Mouse (Mus musculus) midbrain, embryonic 10.5 days (tissue): ENCODE measurements at regions not wholly inside any gene's neighbourhood (a gene's known extent, or its start where the extent isn't known, plus 50 kb on each side); places are given as distances from the start of the nearest gene placed in this dataset.
"Not testable (repeated sequence)": the region's sequence is repeated elsewhere in the genome, so short reads cannot be mapped to it uniquely, and the experiment has no call there.

Source experiments
- DNase-seq: peaks from one replicate; pipeline ENCODE4 v3.0.0-alpha.2; 2017; ENCODE audit warnings: low spot score
- H3K27ac ChIP-seq: fragments of 300-500 bp; sonication (generic); replicated peaks from 2 replicates; pipeline ENCODE4 v1.5.1; 2016; ENCODE audit warnings: mild to moderate bottlenecking
- H3K27me3 ChIP-seq: fragments of 300-500 bp; sonication (generic); 2 replicates; pipeline ENCODE4 v1.6.1; 2016; ENCODE audit warnings: low read depth, mild to moderate bottlenecking; ENCODE audit not compliant: poor library complexity, severe bottlenecking
- H3K36me3 ChIP-seq: fragments of 300-500 bp; sonication (generic); 2 replicates; pipeline ENCODE4 v1.6.1; 2016; ENCODE audit warnings: mild to moderate bottlenecking, moderate library complexity
- H3K4me1 ChIP-seq: fragments of 300-500 bp; sonication (generic); 2 replicates; pipeline ENCODE4 v1.6.1; 2016
- H3K4me3 ChIP-seq: fragments of 300-500 bp; sonication (generic); 2 replicates; pipeline ENCODE4 v1.5.1; 2016; ENCODE audit warnings: mild to moderate bottlenecking, moderate library complexity
- H3K9me3 ChIP-seq: fragments of 300-500 bp; sonication (generic); replicated peaks from 2 replicates; pipeline ENCODE4 v1.6.1; 2016; ENCODE audit warnings: mild to moderate bottlenecking
- WGBS: fragments of 180-500 bp; shearing (Covaris S2); methylation state at CpG from one replicate; pipeline ENCODE4 v1.1.7; 2016; 5-methylcytosine and 5-hydroxymethylcytosine counted together

DNA sequence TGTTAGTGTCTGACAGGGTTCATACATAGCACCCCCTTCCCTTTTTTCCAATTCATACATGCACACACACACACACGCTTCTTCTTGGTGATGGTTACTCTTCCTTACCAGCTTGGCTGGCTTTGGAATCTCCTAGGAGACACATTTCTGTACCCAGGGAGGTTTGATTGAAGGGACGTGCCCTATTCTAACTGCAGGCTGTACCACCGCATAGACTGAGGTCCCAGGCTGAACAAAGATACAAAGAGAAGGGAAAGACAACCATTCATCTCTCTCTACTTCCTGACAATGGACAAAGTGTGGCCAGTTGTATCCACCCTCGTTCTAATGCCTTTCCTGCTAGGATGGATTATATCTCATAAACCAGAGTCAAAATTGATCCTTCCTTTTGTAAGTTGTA, 100.0 kb downstream of the Raet1d start:
- peaks cover 18% of the 10 kb centered on the region for H3K4me1 ChIP-seq
- H3K27me3 ChIP-seq, DNase-seq, H3K36me3 ChIP-seq: not testable (repeated sequence)
- peaks cover 12% of the 10 kb centered on the region; the same call in 1 of the 2 replicates for H3K9me3 ChIP-seq
- H3K4me3 ChIP-seq = peak overlapping the region; percentile 29; the same call in 1 of the 2 replicates
- 58% methylated on average over 4 of the region's 4 CpGs for WGBS
- H3K27ac ChIP-seq = peak overlapping the region; percentile 81

- peak; percentile 64 for DNase-seq
- Histone ChIP-seq H3K27ac (peak overlapping the region; percentile 81), H3K4me3 (peak overlapping the region; percentile 29), H3K9me3 (peaks cover 12% of the 10 kb centered on the region; the same call in 1 of the 2 replicates), H3K4me1 (peaks cover 18% of the 10 kb centered on the region)
- H3K36me3 ChIP-seq, H3K27me3 ChIP-seq: not testable (repeated sequence)
- WGBS = 15% methylated on average over 7 of the region's 7 CpGs
These were observed 100.6 kb downstream of the Raet1d start for GRCm38 (mm10) chr10:22460818-22461479.

DNA sequence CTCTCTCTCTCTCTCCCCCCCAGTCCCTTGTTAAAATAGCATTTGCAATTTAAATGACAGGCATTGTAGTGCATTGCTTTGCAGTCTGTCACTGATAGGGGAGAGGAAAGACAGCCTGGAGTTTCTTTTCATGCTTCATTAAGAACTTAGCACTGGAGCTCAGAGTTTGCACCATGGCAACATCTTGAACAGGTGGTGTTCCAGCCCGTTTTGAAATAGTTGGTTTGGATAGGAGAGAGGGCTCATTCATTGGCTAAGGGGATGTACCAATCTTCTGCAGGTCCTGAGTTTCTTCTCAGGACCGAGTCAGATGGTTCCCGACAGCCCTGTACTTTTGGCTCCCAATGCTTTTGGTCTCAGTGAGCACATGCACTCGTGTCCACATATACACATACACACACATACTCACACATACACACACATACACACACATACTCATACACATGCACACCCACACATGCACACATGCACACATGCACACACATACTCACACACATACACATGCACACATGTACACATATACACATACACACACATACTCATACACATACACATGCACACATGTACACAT, 101.2 kb downstream of the Raet1d start:
- peak overlapping the region; percentile 81 for H3K27ac ChIP-seq
- H3K36me3 ChIP-seq, H3K27me3 ChIP-seq: not testable (repeated sequence)
- peaks cover 11% of the 10 kb centered on the region; the same call in 1 of the 2 replicates for H3K9me3 ChIP-seq
- peak; percentile 32 for DNase-seq
- WGBS = 38% methylated on average over 4 of the region's 4 CpGs
- peak overlapping the region; percentile 29 for H3K4me3 ChIP-seq
- peaks cover 18% of the 10 kb centered on the region for H3K4me1 ChIP-seq

DNA sequence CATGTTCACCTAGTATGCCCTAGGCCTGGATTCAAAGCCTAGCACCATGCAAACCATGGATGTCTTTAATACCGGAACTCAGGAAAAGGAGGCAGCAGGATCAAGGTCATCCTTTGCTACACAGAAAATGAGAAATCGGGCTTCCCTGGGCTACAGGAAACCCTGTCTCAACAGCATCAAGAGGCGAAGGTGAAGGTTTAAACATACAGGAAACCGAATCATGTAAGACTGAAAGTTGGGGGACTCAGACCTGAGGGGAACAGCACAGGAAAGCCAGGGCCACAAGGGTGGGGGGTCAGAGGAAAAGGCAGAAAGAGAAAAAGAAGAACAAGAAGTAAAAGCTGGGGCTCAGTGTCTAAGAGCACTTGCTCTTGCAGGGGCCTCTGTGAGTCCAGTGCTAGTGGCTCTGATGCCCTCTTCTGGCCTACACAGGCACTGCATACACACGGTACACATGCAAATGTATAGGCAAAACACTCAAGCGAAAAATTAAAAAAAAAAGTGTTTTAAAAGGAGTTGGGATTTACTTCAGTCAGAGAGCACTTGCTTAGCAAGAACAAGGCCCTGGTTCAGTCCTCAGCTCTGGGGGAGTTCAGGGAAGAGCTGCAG, 111.5 kb downstream of the Raet1d start:
- H3K27me3 ChIP-seq, H3K4me1 ChIP-seq, H3K4me3 ChIP-seq, H3K36me3 ChIP-seq, H3K27ac ChIP-seq: not testable (repeated sequence)
- peak; percentile 13 for DNase-seq
- H3K9me3 ChIP-seq = peaks cover 18% of the 10 kb centered on the region
- 92% methylated on average over 6 of the region's 6 CpGs for WGBS

- not testable (repeated sequence) for H3K9me3 ChIP-seq, H3K27me3 ChIP-seq, H3K4me3 ChIP-seq, H3K27ac ChIP-seq, H3K36me3 ChIP-seq, H3K4me1 ChIP-seq
- WGBS = 8% methylated on average over 4 of the region's 4 CpGs
- peak; percentile 71 for DNase-seq
These were observed 119.5 kb downstream of the Raet1d start for GRCm38 (mm10) chr10:22479860-22480259.

- DNase-seq, H3K36me3 ChIP-seq, H3K4me3 ChIP-seq, H3K27ac ChIP-seq, H3K9me3 ChIP-seq, H3K4me1 ChIP-seq, H3K27me3 ChIP-seq: not testable (repeated sequence)
- WGBS = 89% methylated on average over 5 of the region's 5 CpGs
These were observed 126.7 kb downstream of the Raet1d start for GRCm38 (mm10) chr10:22487071-22487470.

DNA sequence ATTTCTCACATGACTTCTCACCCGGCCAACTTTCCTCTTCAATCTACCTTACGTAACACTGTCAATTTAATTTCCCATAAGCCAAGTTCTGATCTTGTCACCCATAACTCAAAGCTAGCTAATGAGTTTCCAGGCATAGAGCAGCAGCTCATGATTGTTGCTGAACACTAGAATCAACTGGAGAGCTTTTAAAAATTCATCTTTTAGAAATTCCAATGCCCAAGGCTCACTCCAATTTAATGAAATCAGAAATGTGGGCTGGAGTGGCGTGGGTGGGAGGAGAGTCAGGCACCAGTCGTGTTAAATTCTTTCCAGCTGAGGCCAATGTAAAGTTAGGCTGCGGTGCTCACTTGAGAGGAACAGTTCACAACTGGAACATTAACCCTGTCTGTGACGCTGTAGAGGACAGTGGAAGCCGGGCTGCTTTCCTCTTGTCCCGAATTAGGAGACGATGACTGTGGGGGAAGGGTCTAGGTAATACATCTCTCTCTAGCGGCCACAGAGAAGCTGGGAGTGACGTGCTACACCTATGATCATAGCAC, 131.5 kb downstream of the Raet1d start:
- H3K27me3 ChIP-seq, H3K27ac ChIP-seq, H3K9me3 ChIP-seq, H3K36me3 ChIP-seq, H3K4me3 ChIP-seq, H3K4me1 ChIP-seq, DNase-seq: not testable (repeated sequence)
- 80% methylated on average over 11 of the region's 11 CpGs for WGBS

DNA sequence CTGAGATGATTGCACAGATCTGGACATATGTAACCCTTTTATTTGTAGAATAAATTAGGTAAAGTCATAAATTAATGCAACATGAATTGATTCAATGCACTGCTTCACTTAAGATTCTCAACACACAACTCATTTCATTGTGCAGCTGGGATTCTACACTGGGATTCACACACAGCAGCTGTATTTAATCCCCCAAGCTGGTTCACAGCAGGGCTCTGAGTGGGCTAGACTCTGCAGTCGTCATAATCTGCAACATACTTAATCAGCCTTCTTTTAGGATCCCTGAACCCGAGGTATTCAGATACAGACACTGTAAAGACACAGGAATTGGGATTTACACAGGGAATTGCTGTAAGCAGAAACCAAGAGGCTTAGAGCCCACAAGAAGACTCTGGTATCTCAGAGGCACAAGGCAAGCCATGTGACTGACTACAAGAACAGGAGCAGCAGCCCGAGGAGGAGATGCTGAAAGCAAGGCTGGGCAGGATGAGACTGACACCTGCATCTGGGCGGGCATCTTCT, 135.7 kb downstream of the Raet1d start:
- no peaks in the 10 kb centered on the region for H3K27me3 ChIP-seq
- H3K36me3 ChIP-seq = no peaks in the 10 kb centered on the region
- H3K4me3 ChIP-seq = no peak overlapping the region
- DNase-seq = no peak
- H3K9me3 ChIP-seq = no peaks in the 10 kb centered on the region
- 43% methylated on average over 4 of the region's 4 CpGs for WGBS
- no peak overlapping the region for H3K27ac ChIP-seq
- no peaks in the 10 kb centered on the region for H3K4me1 ChIP-seq
